Mouse (Mus musculus) B cell, adult 62 days (primary cell): ENCODE data around the gene Galr2. TPM values are rescaled to one million over a fixed set of nuclear protein-coding genes. Genes with fewer than 3 reads are reported as not detected.

ENCODE experiments used
- total RNA-seq: library from RNA; stranded (reverse); gene quantifications from 4 replicates; pipeline ENCODE4 v1.2.4, GENCODE M21; 2023

Gene Galr2
- not detected in 4 replicates for total RNA-seq

DNA sequence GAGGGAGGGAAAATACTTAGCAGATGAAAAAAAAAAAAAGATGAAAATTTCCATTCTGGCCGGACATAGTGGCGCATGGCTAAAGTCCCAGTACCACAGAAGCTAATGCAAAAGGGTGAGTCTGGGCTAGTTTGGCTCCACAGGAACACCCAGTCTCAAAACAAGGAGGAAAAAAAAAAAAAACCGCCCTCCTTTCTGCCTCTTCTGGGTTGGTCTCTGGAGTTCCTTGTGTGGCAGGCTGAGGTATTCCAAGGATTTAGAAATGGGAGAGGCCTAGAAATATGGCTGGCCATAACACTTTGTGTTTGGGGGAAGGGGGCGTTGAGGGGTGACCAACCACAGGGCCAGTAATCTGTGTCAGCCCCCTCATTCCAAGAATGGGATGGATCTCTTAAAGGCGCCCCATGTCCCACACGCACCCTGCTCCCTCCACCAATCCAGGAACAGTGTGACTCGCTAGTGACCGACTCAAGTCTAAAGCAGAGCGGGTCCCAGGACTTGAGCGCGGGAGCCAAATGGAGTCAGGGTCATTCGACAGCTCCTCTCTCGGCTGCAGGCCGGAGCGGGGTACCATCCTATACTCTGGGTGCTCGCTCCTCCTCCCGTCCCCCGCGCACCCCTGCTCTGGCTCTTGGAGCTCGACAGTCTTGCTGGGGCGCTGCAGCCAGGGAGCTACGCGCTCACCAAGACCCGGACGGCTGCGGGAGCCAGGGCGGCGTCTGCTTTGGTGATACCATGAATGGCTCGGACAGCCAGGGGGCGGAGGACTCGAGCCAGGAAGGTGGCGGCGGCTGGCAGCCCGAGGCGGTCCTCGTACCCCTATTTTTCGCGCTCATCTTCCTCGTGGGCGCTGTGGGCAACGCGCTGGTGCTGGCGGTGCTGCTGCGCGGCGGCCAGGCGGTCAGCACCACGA is at the start of gene Galr2:
Gene Galr2, plus strand, starts transcription at position 189 of the 913 bp plus-strand sequence.

DNA sequence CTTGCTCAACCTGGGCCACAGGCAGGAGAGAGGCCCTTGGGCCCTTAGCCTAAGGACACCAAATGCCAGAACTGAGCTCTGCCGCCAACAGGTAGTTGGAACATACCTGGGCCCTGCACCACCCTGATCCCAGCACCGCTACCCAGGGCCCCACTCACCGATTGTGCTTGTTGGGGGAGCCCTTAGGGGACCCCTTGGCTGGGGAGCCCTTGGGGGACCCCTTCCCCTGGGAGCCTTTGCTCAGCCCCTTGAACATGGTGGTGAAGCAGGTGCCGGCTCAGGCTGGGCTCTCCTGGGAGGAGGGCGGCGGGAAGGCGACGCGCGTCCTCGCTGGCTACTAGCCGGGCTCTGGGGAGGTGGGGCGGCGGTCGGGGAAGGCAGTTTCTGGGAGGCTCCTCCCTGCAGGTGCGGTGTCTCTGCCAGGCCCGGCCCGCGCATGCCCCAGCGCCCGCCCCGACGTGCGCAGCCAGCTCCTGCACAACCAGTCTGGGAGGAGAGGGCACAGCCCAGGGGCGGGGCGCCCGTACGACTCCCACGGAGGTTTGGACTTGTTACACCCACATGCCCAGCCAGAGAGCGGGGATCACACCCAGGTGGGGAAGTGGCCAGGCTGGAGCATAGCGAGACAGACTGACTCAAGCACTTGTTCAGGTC is 42.9 kb upstream of the Galr2 start, which contains the start of gene Evpl:
Gene Evpl, minus strand, starts transcription at position 336 of the 654 bp plus-strand sequence.

DNA sequence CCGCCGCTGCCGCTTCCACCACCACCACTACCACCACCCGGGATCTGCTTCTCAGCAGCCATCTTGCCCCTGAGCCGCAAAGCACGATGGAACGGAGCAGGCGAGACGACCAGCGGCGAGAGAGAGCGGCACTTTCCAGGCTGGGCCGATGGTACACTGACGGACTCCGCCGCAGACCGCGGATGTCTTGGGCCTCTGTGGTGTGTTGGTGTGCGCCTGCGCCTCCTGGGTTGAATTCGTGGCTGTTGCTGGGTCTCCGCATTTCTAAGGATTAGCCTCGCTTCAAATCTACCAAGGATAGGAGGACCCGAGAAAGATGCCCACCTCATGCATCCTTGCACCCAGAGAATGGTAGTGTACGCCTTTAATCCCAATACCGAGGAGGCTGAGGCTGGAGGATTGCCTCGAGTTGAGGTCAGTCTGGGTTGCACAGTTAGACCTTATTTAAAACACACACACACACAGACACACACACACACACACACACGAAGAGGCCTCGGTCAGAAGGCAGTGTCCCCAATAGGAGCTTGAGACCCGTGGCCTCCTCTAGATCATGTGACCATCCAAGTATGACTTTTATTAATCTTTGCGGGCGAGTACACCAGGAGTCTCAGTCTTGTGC is 6.6 kb upstream of the Galr2 start, which contains the start of gene Srp68:
Gene Srp68, minus strand, starts transcription at position 173 of the 622 bp plus-strand sequence.

DNA sequence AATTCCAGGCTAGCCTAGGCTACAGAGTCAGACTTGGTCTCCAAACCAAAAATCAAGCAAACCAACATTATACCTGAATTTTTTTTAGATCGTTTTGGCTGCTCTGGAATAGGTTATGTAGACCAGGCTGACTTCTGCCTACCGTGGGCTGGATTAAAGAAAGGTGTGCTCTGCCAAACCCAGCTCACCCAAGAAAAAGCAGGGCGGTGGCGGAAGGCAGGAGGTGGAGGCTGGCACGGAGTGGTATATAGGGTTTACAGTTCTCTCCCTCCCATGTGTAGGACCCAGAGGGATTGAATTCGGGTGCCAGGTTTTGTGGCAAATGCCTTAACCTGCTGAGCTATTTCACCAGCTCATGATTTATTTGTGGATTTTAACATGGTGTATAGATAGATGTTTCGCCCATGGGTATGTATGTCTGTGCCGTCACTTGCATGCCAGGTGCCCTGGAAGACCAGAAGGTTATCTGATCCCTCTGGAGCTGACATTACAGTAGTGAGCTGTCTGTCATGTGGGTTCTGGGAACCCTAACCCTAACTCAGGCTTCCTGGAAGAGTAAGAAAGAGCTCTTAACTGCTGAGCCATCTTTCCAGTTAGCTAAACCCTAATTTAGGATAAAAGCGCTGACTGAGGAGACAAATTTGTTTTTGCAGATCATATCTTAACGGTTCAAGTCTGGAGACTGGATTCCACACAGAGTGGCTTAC is 26.4 kb downstream of the Galr2 start, which contains the start of gene Exoc7:
Gene Exoc7, minus strand, starts transcription at position 215 of the 707 bp plus-strand sequence.

Other genes starting within 250 kb of the Galr2 start
- gene Unc13d, start 203.0 kb upstream of the Galr2 start, total RNA-seq, result 51.9 to 63.8 TPM (median 57.8 TPM) in 4 replicates
- gene Wbp2, start 193.9 kb upstream of the Galr2 start, total RNA-seq, result 281 to 313 TPM (median 301 TPM) in 4 replicates
- gene Trim47, start 153.7 kb upstream of the Galr2 start, total RNA-seq, result 0.36 to 2.8 TPM (median 0.91 TPM) in 4 replicates
- gene Trim65, start 149.8 kb upstream of the Galr2 start, total RNA-seq, result 34.0 to 37.5 TPM (median 35.3 TPM) in 4 replicates
- gene Mrpl38, start 142.1 kb upstream of the Galr2 start, total RNA-seq, result 55.2 to 60.4 TPM (median 56.1 TPM) in 4 replicates
- 34.0 to 40.7 TPM (median 37.1 TPM) in 4 replicates for gene Fbf1, start 112.8 kb upstream of the Galr2 start, total RNA-seq
- gene Ten1, start 82.1 kb upstream of the Galr2 start, total RNA-seq, result 44.4 to 61.0 TPM (median 49.8 TPM) in 4 replicates
- gene Acox1, start 81.9 kb upstream of the Galr2 start, total RNA-seq, result 28.1 to 37.5 TPM (median 32.6 TPM) in 4 replicates
- gene Evpl, start 42.9 kb upstream of the Galr2 start, total RNA-seq, result 0.09 to 0.27 TPM (median 0.23 TPM) in 4 replicates
- 52.0 to 58.7 TPM (median 55.8 TPM) in 4 replicates for gene Srp68, start 6.7 kb upstream of the Galr2 start, total RNA-seq
- gene Exoc7, start 26.3 kb downstream of the Galr2 start, total RNA-seq, result 55.3 to 60.5 TPM (median 56.7 TPM) in 4 replicates
- gene Foxj1, start 54.5 kb downstream of the Galr2 start, total RNA-seq, result 1.3 to 2.1 TPM (median 1.5 TPM) in 4 replicates
- gene Rnf157, start 132.1 kb downstream of the Galr2 start, total RNA-seq, result 45.1 to 57.7 TPM (median 48.2 TPM) in 4 replicates
- 75.7 to 83.7 TPM (median 81.5 TPM) in 4 replicates for gene Ubald2, start 153.2 kb downstream of the Galr2 start, total RNA-seq
- not detected in 4 replicates for gene Qrich2, start 185.3 kb downstream of the Galr2 start, total RNA-seq
- gene Prpsap1, start 213.3 kb downstream of the Galr2 start, total RNA-seq, result 78.9 to 96.3 TPM (median 86.4 TPM) in 4 replicates
- 0.24 to 0.78 TPM (median 0.37 TPM) in 4 replicates for gene Sphk1, start 250.0 kb downstream of the Galr2 start, total RNA-seq